Mouse (Mus musculus): ENCODE data around the gene Ckm.

- TF ChIP-seq GATA1 (IDR thresholded peaks at IDR 0.05; ENCODE audit: borderline replicate concordance, low read length): no peak
- no peak for TF ChIP-seq FLI1 (IDR thresholded peaks at IDR 0.05; ENCODE audit: low read length)
Observed at GRCm38 (mm10) chr7:19360944-19361343, 43.6 kb upstream of the Ckm start.

Measured in megakaryocyte, embryonic 14.5 days (primary cell).